Mouse (Mus musculus) heart, embryonic 16.5 days (tissue): ENCODE measurements around the gene Tmem151a. TPM values are rescaled to one million over a fixed set of nuclear protein-coding genes. Genes with fewer than 3 reads are reported as not detected.
A peak's percentile ranks its signal among the peaks of the same experiment; 100 is the strongest.

Source experiments
- ATAC-seq: fragments of 200-750 bp; cut with Nextera tagmentation; replicated peaks from 2 replicates; pipeline ENCODE4 v1.8.0; 2017; ENCODE audit warnings: moderate number of reproducible peaks; ENCODE audit not compliant: insufficient read depth, low FRiP score; ENCODE audit errors: extremely low read depth
- H3K27ac ChIP-seq: fragments of 300-500 bp; sonication (generic); 2 replicates; pipeline ENCODE4 v1.5.1; 2014; ENCODE audit warnings: mild to moderate bottlenecking, low read length, control low read depth, moderate library complexity
- H3K27me3 ChIP-seq: fragments of 300-500 bp; sonication (generic); 2 replicates; pipeline ENCODE4 v1.6.1; 2014; ENCODE audit warnings: low read length, mixed read lengths; ENCODE audit not compliant: control insufficient read depth, insufficient read depth
- H3K36me3 ChIP-seq: fragments of 300-500 bp; sonication (generic); 2 replicates; pipeline ENCODE4 v1.6.1; 2014; ENCODE audit not compliant: control insufficient read depth, insufficient read depth
- H3K4me1 ChIP-seq: fragments of 300-500 bp; sonication (generic); 2 replicates; pipeline ENCODE4 v1.6.1; 2014; ENCODE audit warnings: low read length, mixed read lengths; ENCODE audit not compliant: control insufficient read depth, insufficient read depth
- H3K4me2 ChIP-seq: fragments of 300-500 bp; sonication (generic); 2 replicates; pipeline ENCODE4 v1.6.1; 2014; ENCODE audit warnings: low read depth, mild to moderate bottlenecking, control low read depth, low read length
- H3K4me3 ChIP-seq: fragments of 300-500 bp; sonication (generic); 2 replicates; pipeline ENCODE4 v1.5.1; 2014; ENCODE audit warnings: mild to moderate bottlenecking, control low read depth, low read length
- H3K9ac ChIP-seq: fragments of 300-500 bp; sonication (generic); 2 replicates; pipeline ENCODE4 v1.6.1; 2014; ENCODE audit warnings: low read length, control low read depth
- H3K9me3 ChIP-seq: fragments of 300-500 bp; sonication (generic); replicated peaks from 2 replicates; pipeline ENCODE4 v1.6.1; 2016; ENCODE audit warnings: low read length; ENCODE audit not compliant: control insufficient read depth
- WGBS: fragments of 180-500 bp; shearing (Covaris S2); extraction: QIAGEN DNeasy Blood & Tissue Kit; methylation state at CpG from one replicate; pipeline ENCODE4 v1.1.7; 2014; 5-methylcytosine and 5-hydroxymethylcytosine counted together
- polyA plus RNA-seq: library from polyadenylated mRNA; unstranded; fragments of >200 nt; fragmentation: Nextera tagmentation; extraction: Ambion mirVana; gene quantifications from 2 replicates; pipeline ENCODE4 v1.2.1, GENCODE M21; 2015

The Tmem151a gene
- polyA plus RNA-seq, 1 experiment from 2014 or later, result 4.6 TPM

GRCm38 (mm10) chr19:5052166-5052822 is 33.0 kb downstream of the Tmem151a start:
- Histone ChIP-seq H3K27me3 (peaks cover 16% of the 10 kb centered on the region), H3K9me3 (no peaks in the 10 kb centered on the region), H3K4me1 (peaks cover 34% of the 10 kb centered on the region), H3K4me3 (no peak overlapping the region), H3K9ac (peak overlapping the region; percentile 34; the same call in 1 of the 2 replicates), H3K27ac (no peak overlapping the region), H3K4me2 (no peak overlapping the region; the same call in 1 of the 2 replicates), H3K36me3 (0 out of 2 replicates have a peak, but pooled peaks cover 3% of the 10 kb centered on the region)
- 38% methylated on average over 25 of the region's 25 CpGs for WGBS
- no peak for ATAC-seq

DNA sequence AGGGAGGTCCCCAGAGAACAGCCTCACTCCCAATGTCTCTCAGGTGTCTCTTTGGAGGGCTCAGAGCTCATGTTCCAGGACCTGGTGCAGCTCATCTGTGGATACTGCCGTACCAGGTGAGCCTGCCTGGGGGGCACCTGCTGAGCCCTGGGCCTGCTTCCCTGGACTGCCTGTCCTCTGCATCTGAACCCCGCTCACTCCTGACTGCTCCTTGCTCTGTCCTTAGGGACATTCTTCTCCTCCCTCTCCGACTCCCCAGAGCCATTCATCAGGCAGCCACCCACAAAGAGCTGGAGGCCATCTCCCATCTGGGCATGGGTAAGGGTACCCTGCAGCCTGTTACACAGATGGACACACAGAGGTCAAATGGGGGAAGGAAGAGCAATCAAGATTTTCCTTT is 33.8 kb downstream of the Tmem151a start:
- peaks cover 16% of the 10 kb centered on the region for H3K27me3 ChIP-seq
- peak overlapping the region; percentile 51 for H3K4me2 ChIP-seq
- H3K4me1 ChIP-seq, result peaks cover 31% of the 10 kb centered on the region
- H3K4me3 ChIP-seq, result peak overlapping the region; percentile 36; the same call in 1 of the 2 replicates
- H3K9ac ChIP-seq, result peak overlapping the region; percentile 39; the same call in 1 of the 2 replicates
- H3K27ac ChIP-seq, result no peak overlapping the region
- 65% methylated on average over 3 of the region's 3 CpGs for WGBS
- H3K9me3 ChIP-seq, result no peaks in the 10 kb centered on the region
- ATAC-seq, result no peak
- peaks cover 9% of the 10 kb centered on the region; the same call in 1 of the 2 replicates for H3K36me3 ChIP-seq

DNA sequence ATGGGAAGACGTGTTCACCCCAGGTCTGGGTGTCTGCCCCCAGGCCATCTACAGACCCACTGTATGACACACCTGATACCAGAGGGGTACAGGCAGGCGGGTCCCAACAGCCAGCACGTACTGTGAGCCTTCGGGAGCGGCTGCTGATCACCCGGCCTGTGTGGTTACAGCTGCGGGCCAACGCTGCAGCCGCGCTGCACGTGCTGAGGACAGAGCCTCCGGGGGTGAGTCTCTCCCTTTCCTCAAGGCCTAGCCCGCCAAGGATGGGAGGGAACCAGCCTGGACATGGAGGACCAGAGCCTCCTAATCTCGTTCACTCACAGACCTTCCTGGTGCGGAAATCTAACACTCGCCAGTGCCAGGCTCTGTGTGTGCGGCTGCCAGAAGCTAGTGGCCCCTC is 34.3 kb downstream of the Tmem151a start:
- peak overlapping the region; percentile 4; the same call in 1 of the 2 replicates for H3K27ac ChIP-seq
- H3K27me3 ChIP-seq, result peaks cover 16% of the 10 kb centered on the region
- H3K36me3 ChIP-seq, result peaks cover 12% of the 10 kb centered on the region; the same call in 1 of the 2 replicates
- H3K9me3 ChIP-seq, result no peaks in the 10 kb centered on the region
- 5% methylated on average over 17 of the region's 17 CpGs for WGBS
- ATAC-seq, result 0 out of 2 replicates have a peak, but pooled peaks have one; percentile 18
- H3K4me1 ChIP-seq, result peaks cover 29% of the 10 kb centered on the region
- H3K4me3 ChIP-seq, result peak overlapping the region; percentile 36
- H3K4me2 ChIP-seq, result peak overlapping the region; percentile 51
- H3K9ac ChIP-seq, result peak overlapping the region; percentile 55

DNA sequence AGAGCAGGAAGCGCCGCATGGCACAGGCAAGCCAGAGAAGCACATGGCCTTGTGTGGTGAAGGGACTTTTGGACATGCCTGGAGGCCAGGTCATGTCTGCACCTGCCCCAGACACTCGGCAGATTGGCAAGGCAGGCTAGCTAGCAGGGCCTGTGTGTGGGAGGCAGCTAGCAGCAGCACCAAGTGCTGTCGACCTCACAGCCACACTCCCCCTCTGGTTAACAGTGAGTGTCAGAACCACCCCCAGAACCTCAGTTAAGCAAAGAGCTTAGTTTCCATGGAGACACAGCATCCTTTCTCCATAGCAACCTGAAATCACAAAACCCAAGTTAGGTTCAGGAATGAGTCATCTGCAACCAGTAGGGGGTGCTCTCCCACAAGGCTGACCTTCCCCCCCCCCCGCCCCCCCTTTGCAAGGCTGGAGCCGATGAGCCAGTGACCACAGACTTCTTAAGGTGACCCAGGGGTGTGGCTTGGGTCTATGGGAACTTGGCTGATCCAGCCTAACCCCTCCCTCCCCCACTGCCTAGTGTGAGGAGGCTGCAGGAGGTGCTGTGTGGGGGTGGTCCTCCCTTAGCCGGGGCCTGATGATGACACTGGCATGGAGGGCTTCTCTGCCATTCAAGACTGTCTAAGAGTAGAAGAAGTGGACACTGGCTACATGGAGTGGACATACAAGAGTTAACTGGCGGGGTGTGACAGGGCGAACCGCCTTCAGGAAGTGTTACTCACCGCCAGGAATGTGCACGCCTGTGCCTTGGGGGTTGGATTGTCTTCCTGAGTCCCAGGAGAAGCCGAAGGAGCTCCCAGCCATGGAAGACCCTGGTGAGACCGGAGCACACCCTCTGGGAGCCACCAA is 35.1 kb downstream of the Tmem151a start, which contains the start of gene Rin1:
TSS of gene Rin1 (plus strand) at position 435 of the 859 bp plus-strand sequence.
- Histone ChIP-seq H3K4me1 (peaks cover 29% of the 10 kb centered on the region), H3K27me3 (peaks cover 16% of the 10 kb centered on the region), H3K4me3 (peak within 1 kb of the TSS; percentile 36), H3K9me3 (no peaks in the 10 kb centered on the region), H3K27ac (peak within 1 kb of the TSS; percentile 9; the same call in 1 of the 2 replicates), H3K4me2 (peak within 1 kb of the TSS; percentile 51), H3K9ac (peak within 1 kb of the TSS; percentile 55), H3K36me3 (peaks cover 12% of the 10 kb centered on the region; the same call in 1 of the 2 replicates)
- ATAC-seq, result peak; percentile 65
- 19% methylated on average over 13 of the region's 14 CpGs for WGBS

DNA sequence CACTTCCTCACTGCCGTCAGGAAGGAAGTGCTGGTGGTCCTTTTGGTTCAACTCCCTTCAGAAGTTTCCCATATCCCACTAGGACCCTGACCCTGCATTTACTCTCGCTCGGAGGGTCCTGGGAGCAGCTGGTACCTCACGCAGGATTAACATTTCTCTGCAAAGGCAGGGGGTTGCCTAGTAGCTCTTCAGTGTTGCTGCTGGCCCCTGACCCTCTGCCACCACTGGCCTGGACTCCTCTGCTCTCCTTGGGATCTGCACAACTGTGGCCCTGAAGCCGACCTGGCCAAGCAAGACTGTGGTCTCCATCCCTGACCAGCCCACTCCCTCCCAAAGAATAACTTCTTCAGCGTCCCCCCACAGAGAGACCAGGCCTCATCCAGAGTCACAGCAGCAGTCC is 36.0 kb downstream of the Tmem151a start:
- H3K27me3 ChIP-seq, result peaks cover 16% of the 10 kb centered on the region
- ATAC-seq, result no peak
- H3K4me1 ChIP-seq, result peaks cover 29% of the 10 kb centered on the region
- H3K27ac ChIP-seq, result no peak overlapping the region
- no peak overlapping the region for H3K4me3 ChIP-seq
- 85% methylated on average over 6 of the region's 6 CpGs for WGBS
- peaks cover 12% of the 10 kb centered on the region; the same call in 1 of the 2 replicates for H3K36me3 ChIP-seq
- H3K4me2 ChIP-seq, result no peak overlapping the region
- no peaks in the 10 kb centered on the region for H3K9me3 ChIP-seq
- no peak overlapping the region for H3K9ac ChIP-seq

DNA sequence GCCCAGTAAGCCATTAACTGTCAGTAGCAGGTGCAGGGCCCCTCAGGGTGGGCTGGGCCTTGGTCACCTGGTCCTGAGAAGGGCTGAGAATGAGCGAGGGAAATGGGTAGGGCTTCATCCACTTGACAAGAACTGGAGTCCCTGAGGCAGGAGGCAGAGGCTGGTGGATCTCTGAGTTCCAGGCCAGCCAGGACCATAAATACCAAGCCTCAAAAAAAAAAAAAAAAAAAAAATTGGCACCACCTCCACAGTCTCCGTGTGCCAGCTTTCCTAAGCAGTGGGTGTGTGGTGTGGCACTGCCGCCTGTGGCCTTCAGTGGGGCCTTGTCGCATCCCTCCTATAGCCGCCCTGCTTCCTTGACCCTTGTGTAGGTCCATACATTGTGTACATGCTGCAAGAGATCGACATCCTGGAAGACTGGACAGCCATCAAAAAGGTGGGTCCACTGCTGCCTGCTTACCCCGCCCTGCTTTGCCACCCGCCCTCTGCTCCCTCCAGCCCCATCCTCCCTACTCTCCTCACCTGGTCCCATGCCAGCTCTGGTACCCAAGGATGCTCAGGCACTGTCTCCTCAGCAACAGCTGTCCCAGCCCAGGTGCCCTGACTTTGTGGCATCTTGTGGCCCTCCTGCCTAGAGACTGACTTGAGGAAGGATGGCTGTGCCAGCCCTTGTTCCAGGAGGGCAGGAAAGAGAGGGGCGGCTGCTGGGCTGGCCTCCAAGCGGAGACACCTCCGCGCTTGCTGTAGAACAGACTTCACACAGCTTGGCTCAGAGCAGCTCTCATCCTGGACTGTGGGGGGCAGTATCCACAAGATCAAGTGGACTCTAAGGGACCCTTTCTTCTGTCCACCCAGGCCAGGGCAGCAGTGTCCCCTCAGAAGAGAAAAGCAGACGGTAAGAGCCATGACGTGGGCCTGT is 36.9 kb downstream of the Tmem151a start:
- 87% methylated on average over 14 of the region's 14 CpGs for WGBS
- Histone ChIP-seq H3K4me2 (no peak overlapping the region), H3K9ac (no peak overlapping the region), H3K27ac (no peak overlapping the region), H3K4me3 (no peak overlapping the region), H3K4me1 (peaks cover 29% of the 10 kb centered on the region), H3K27me3 (peaks cover 14% of the 10 kb centered on the region), H3K36me3 (peaks cover 14% of the 10 kb centered on the region; the same call in 1 of the 2 replicates), H3K9me3 (no peaks in the 10 kb centered on the region)
- no peak for ATAC-seq

- H3K36me3 ChIP-seq, result peaks cover 14% of the 10 kb centered on the region; the same call in 1 of the 2 replicates
- no peak overlapping the region for H3K4me3 ChIP-seq
- peaks cover 14% of the 10 kb centered on the region for H3K4me1 ChIP-seq
- H3K9ac ChIP-seq, result no peak overlapping the region
- no peaks in the 10 kb centered on the region for H3K27me3 ChIP-seq
- H3K9me3 ChIP-seq, result no peaks in the 10 kb centered on the region
- no peak overlapping the region for H3K27ac ChIP-seq
- H3K4me2 ChIP-seq, result no peak overlapping the region
- WGBS, result 74% methylated on average over 4 of the region's 4 CpGs
- ATAC-seq, result no peak
Observed at GRCm38 (mm10) chr19:5045531-5045930, 39.8 kb downstream of the Tmem151a start.

DNA sequence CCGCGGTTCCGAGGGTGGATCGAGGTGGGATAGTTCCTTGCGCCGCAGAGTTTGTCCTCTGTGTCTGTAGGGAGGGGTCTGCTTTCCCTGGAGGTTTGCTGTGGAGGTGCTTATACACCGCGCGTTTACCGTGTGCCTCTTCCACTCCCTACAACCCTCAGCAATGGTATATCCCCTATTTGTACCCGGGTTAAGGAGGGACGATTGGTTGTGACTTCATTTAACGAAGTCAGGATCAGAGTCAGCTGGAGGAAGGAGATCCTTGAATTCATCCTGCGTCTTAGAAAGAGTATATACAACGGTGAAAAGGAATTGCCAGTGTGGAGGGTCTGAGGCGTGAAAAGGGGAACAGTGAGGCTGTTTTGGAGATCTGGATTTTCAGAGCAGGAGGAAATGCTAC is 43.7 kb downstream of the Tmem151a start:
- H3K27me3 ChIP-seq, result no peaks in the 10 kb centered on the region
- peaks cover 5% of the 10 kb centered on the region; the same call in 1 of the 2 replicates for H3K36me3 ChIP-seq
- WGBS, result 2% methylated on average over 16 of the region's 16 CpGs
- H3K4me3 ChIP-seq, result peak overlapping the region; percentile 82
- no peaks in the 10 kb centered on the region for H3K9me3 ChIP-seq
- H3K27ac ChIP-seq, result peak overlapping the region; percentile 65
- peaks cover 22% of the 10 kb centered on the region for H3K4me1 ChIP-seq
- peak overlapping the region; percentile 92 for H3K9ac ChIP-seq
- ATAC-seq, result no peak
- peak overlapping the region; percentile 81 for H3K4me2 ChIP-seq
